Mouse (Mus musculus) heart, embryonic 15.5 days (tissue): ENCODE results near the gene Itgam. TPM values are rescaled to one million over a fixed set of nuclear protein-coding genes. Genes with fewer than 3 reads are reported as not detected.
"Not testable (repeated sequence)": the region's sequence is repeated elsewhere in the genome, so short reads cannot be mapped to it uniquely, and the experiment has no call there.

Source experiments
- ATAC-seq: fragments of 200-750 bp; cut with Nextera tagmentation; replicated peaks from 2 replicates; pipeline ENCODE4 v1.8.0; 2017; ENCODE audit warnings: low read depth, moderate TSS enrichment; ENCODE audit not compliant: insufficient number of reproducible peaks, insufficient read depth, low FRiP score
- H3K27ac ChIP-seq: fragments of 300-500 bp; sonication (generic); 2 replicates; pipeline ENCODE4 v1.5.1; 2015; ENCODE audit warnings: mild to moderate bottlenecking, inconsistent platforms
- H3K27me3 ChIP-seq: fragments of 300-500 bp; sonication (generic); 2 replicates; pipeline ENCODE4 v1.6.1; 2015; ENCODE audit warnings: inconsistent platforms
- H3K36me3 ChIP-seq: fragments of 300-500 bp; sonication (generic); 2 replicates; pipeline ENCODE4 v1.6.1; 2015; ENCODE audit warnings: mild to moderate bottlenecking, inconsistent platforms
- H3K4me1 ChIP-seq: fragments of 300-500 bp; sonication (generic); replicated peaks from 2 replicates; pipeline ENCODE4 v1.6.1; 2015; ENCODE audit warnings: inconsistent platforms
- H3K4me2 ChIP-seq: fragments of 300-500 bp; sonication (generic); 2 replicates; pipeline ENCODE4 v1.6.1; 2015; ENCODE audit warnings: inconsistent platforms, mild to moderate bottlenecking, moderate library complexity
- H3K4me3 ChIP-seq: fragments of 300-500 bp; sonication (generic); 2 replicates; pipeline ENCODE4 v1.5.1; 2015; ENCODE audit warnings: mild to moderate bottlenecking, inconsistent platforms
- H3K9ac ChIP-seq: fragments of 300-500 bp; sonication (generic); 2 replicates; pipeline ENCODE4 v1.6.1; 2015; ENCODE audit warnings: mild to moderate bottlenecking, inconsistent platforms
- H3K9me3 ChIP-seq: fragments of 300-500 bp; sonication (generic); replicated peaks from 2 replicates; pipeline ENCODE4 v1.6.1; 2016; ENCODE audit warnings: inconsistent platforms
- WGBS: fragments of 180-500 bp; shearing (Covaris S2); methylation state at CpG from one replicate; pipeline ENCODE4 v1.1.7; 2015; ENCODE audit warnings: mixed read lengths; 5-methylcytosine and 5-hydroxymethylcytosine counted together
- polyA plus RNA-seq: library from polyadenylated mRNA; unstranded; fragments of >200 nt; fragmentation: Nextera tagmentation; extraction: Ambion mirVana; gene quantifications from 2 replicates; pipeline ENCODE4 v1.2.1, GENCODE M21; 2015

The Itgam gene
- polyA plus RNA-seq, 1 experiment from 2014 or later, result 0.69 TPM

DNA sequence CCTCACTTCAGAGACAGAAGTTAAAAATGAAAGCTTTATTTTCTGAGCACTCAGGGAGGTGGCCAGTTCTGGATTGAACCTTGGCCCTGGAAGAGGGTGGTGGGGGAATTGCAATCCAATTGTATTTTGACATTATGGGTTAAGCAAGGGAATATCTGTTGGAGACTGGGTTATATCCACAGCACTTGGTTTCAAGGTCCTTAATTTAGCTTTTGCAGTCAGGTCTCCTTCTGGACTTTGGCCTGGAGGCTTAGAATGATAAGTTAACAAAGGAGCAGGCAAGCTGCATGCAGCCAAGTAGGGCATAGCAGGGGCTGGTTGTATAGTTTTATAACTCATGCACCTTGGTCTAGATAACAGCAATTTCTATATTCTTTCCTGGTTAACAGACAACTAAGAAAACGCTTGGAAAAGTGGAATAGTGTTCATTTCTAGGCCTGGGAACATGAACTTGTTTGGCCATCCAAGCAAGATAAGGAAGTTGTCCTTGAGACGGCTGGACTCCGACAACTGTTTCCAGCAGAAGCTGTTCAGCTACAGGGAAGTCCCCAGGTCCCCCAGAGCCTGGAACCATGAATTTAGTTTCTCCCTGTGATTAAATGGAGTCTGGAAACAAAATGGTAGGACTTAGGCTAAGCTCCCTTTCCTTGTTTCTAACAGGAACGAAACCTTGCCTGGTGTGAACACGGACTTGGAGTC lies 30.0 kb upstream of the Itgam start:
- no peaks in the 10 kb centered on the region for H3K36me3 ChIP-seq
- H3K27me3 ChIP-seq, result no peaks in the 10 kb centered on the region
- no peak overlapping the region for H3K4me2 ChIP-seq
- H3K9me3 ChIP-seq, result no peaks in the 10 kb centered on the region
- WGBS, result 77% methylated on average over 5 of the region's 5 CpGs
- no peak overlapping the region for H3K9ac ChIP-seq
- no peaks in the 10 kb centered on the region for H3K4me1 ChIP-seq
- no peak for ATAC-seq
- no peak overlapping the region for H3K27ac ChIP-seq
- no peak overlapping the region for H3K4me3 ChIP-seq

GRCm38 (mm10) chr7:128032989-128033293 lies 29.5 kb upstream of the Itgam start:
- H3K9me3 ChIP-seq, result no peaks in the 10 kb centered on the region
- no peak overlapping the region for H3K4me3 ChIP-seq
- no peaks in the 10 kb centered on the region for H3K36me3 ChIP-seq
- 84% methylated on average over 3 of the region's 3 CpGs for WGBS
- H3K9ac ChIP-seq, result no peak overlapping the region
- ATAC-seq, result no peak
- no peak overlapping the region for H3K27ac ChIP-seq
- no peak overlapping the region for H3K4me2 ChIP-seq
- no peaks in the 10 kb centered on the region for H3K27me3 ChIP-seq
- H3K4me1 ChIP-seq, result no peaks in the 10 kb centered on the region

DNA sequence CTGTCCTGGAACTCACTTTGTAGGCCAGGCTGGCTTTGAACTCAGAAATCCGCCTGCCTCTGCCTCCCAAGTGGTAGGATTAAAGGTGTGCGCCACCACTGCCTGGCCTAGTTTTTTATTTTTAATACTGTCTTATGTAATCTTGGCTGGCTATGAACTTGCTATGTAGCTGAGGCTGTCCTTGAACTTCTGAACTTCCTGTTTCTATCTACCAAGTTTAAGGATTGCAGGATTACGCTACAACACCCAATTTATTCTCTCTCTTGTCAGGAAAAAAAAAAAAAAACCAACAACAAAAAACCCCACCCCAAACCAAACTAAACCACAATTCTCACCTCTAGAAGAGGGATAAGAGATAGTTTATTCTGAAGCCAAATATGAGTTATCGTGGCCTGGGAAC lies 28.8 kb upstream of the Itgam start:
- H3K27ac ChIP-seq, result no peak overlapping the region
- no peak overlapping the region for H3K4me2 ChIP-seq
- H3K4me3 ChIP-seq, result no peak overlapping the region
- no peaks in the 10 kb centered on the region for H3K36me3 ChIP-seq
- no peaks in the 10 kb centered on the region for H3K9me3 ChIP-seq
- H3K27me3 ChIP-seq, result no peaks in the 10 kb centered on the region
- no peak for ATAC-seq
- WGBS, result 91% methylated on average over 4 of the region's 4 CpGs
- H3K9ac ChIP-seq, result no peak overlapping the region
- no peaks in the 10 kb centered on the region for H3K4me1 ChIP-seq

DNA sequence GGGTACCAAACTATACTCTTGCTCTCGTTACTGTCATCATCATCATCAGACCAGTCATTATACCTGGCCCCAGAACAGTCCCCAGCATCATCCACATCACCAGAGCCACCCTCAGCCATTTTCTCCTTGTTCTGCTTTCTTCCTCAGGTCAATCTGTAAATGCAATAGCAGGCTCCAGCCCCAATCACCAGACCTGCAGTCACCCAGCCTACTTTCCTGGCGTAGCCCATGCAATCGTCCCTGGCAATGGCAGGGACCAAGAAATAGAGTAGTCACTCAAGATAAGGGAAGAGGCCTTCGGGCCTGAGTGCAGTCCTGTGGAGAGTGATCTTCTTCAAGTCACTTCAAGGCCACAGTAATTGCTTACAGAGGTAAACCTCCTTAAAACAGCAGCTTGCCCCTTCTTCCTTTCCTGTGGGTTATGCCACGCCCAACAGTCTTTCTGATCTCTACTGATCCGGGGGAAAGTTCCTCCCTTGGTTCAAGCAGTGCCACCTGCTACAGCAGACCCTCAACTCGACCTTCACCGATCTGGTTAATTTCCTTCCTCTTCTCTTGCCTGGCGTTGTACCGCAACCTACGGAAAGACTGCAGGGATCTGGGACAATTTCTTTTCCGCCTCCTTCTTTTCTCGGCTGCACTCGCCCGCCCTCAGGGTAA lies 20.1 kb upstream of the Itgam start:
- 67% methylated on average over 15 of the region's 15 CpGs for WGBS
- H3K9ac ChIP-seq, H3K27ac ChIP-seq, H3K4me3 ChIP-seq, ATAC-seq, H3K4me1 ChIP-seq, H3K36me3 ChIP-seq, H3K27me3 ChIP-seq, H3K9me3 ChIP-seq, H3K4me2 ChIP-seq: not testable (repeated sequence)

- H3K4me3 ChIP-seq, result no peak overlapping the region
- WGBS, result 69% methylated on average over 4 of the region's 4 CpGs
Observed at GRCm38 (mm10) chr7:128044142-128044785, 18.2 kb upstream of the Itgam start.

GRCm38 (mm10) chr7:128045640-128046039 lies 16.8 kb upstream of the Itgam start:
- H3K4me1 ChIP-seq, result no peaks in the 10 kb centered on the region
- H3K9ac ChIP-seq, result no peak overlapping the region
- no peak overlapping the region for H3K4me3 ChIP-seq
- H3K27ac ChIP-seq, result no peak overlapping the region
- WGBS, result 22% methylated on average over 2 of the region's 2 CpGs
- no peaks in the 10 kb centered on the region for H3K27me3 ChIP-seq
- no peak overlapping the region for H3K4me2 ChIP-seq
- no peak for ATAC-seq
- H3K36me3 ChIP-seq, result no peaks in the 10 kb centered on the region
- H3K9me3 ChIP-seq, result no peaks in the 10 kb centered on the region

More at GRCm38 (mm10) chr7:128044142-128044785, 18.2 kb upstream of the Itgam start:
- Histone ChIP-seq H3K4me2 (no peak overlapping the region), H3K4me1 (no peaks in the 10 kb centered on the region), H3K36me3 (no peaks in the 10 kb centered on the region), H3K9ac (no peak overlapping the region), H3K9me3 (no peaks in the 10 kb centered on the region), H3K27me3 (no peaks in the 10 kb centered on the region), H3K27ac (no peak overlapping the region)
- no peak for ATAC-seq

GRCm38 (mm10) chr7:128048819-128049218 lies 13.6 kb upstream of the Itgam start:
- ATAC-seq, result no peak
- H3K9me3 ChIP-seq, result no peaks in the 10 kb centered on the region
- no peak overlapping the region for H3K27ac ChIP-seq
- H3K4me3 ChIP-seq, result no peak overlapping the region
- no peak overlapping the region for H3K4me2 ChIP-seq
- WGBS, result 76% methylated on average over 4 of the region's 4 CpGs
- H3K4me1 ChIP-seq, result no peaks in the 10 kb centered on the region
- H3K9ac ChIP-seq, result no peak overlapping the region
- no peaks in the 10 kb centered on the region for H3K36me3 ChIP-seq
- no peaks in the 10 kb centered on the region for H3K27me3 ChIP-seq

DNA sequence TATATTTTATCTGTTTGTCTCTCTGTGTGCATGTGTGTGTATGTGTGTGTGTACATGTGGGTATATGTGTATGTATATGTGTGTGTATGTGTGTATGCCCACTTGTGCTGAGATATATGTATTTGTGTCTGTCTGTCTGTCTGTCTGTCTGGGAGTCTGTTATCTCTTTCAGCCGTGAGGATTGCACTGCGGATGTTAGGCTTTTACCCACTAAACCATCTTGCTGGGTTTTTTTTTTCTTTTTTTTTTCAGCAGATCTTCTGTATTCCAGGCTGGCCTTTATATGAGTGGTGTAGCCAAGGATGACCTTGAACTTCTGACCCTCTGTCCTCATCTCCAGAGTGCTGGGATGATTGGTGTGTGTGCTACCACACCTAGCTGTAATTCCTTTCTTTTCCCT lies 13.2 kb upstream of the Itgam start:
- 58% methylated on average over 2 of the region's 2 CpGs for WGBS
- no peak overlapping the region for H3K4me2 ChIP-seq
- ATAC-seq, result no peak
- H3K4me1 ChIP-seq, result no peaks in the 10 kb centered on the region
- no peak overlapping the region for H3K27ac ChIP-seq
- no peaks in the 10 kb centered on the region for H3K36me3 ChIP-seq
- no peak overlapping the region for H3K9ac ChIP-seq
- no peaks in the 10 kb centered on the region for H3K27me3 ChIP-seq
- no peak overlapping the region for H3K4me3 ChIP-seq
- H3K9me3 ChIP-seq, result no peaks in the 10 kb centered on the region

DNA sequence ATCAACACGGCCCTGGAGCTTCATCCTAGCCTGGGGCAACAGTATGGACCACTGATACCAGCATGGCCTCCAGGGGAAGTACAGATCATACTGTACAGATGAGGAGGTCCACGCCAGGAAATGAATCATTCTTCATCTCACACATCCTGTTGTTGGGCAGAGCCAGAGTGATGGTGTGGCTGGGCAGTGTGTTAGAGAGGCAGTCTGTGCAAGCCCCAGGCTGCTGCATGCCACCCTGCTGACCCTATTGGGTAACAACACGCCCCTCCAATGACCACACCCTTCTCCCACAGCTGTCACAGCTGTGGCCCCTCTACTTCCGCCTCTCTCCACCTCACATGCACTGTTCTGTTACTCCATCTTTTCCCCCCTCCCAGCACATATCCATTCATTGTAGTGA lies 11.7 kb upstream of the Itgam start:
- ATAC-seq, result no peak
- H3K9me3 ChIP-seq, result no peaks in the 10 kb centered on the region
- H3K4me1 ChIP-seq, result no peaks in the 10 kb centered on the region
- no peak overlapping the region for H3K4me3 ChIP-seq
- no peak overlapping the region for H3K27ac ChIP-seq
- H3K36me3 ChIP-seq, result no peaks in the 10 kb centered on the region
- no peak overlapping the region for H3K4me2 ChIP-seq
- H3K27me3 ChIP-seq, result no peaks in the 10 kb centered on the region
- H3K9ac ChIP-seq, result no peak overlapping the region
- WGBS, result 49% methylated on average over 4 of the region's 4 CpGs

GRCm38 (mm10) chr7:128053061-128053460 lies 9.4 kb upstream of the Itgam start:
- no peak for ATAC-seq
- no peak overlapping the region for H3K27ac ChIP-seq
- 69% methylated on average over 5 of the region's 5 CpGs for WGBS
- H3K9ac ChIP-seq, result no peak overlapping the region
- H3K36me3 ChIP-seq, result no peaks in the 10 kb centered on the region
- no peaks in the 10 kb centered on the region for H3K27me3 ChIP-seq
- no peak overlapping the region for H3K4me2 ChIP-seq
- H3K9me3 ChIP-seq, result no peaks in the 10 kb centered on the region
- H3K4me3 ChIP-seq, result no peak overlapping the region
- H3K4me1 ChIP-seq, result no peaks in the 10 kb centered on the region

GRCm38 (mm10) chr7:128056917-128057444 lies 5.5 kb upstream of the Itgam start:
- no peak overlapping the region for H3K27ac ChIP-seq
- no peaks in the 10 kb centered on the region for H3K36me3 ChIP-seq
- no peaks in the 10 kb centered on the region for H3K27me3 ChIP-seq
- H3K4me1 ChIP-seq, result no peaks in the 10 kb centered on the region
- no peaks in the 10 kb centered on the region for H3K9me3 ChIP-seq
- ATAC-seq, result no peak
- 59% methylated on average over 3 of the region's 3 CpGs for WGBS
- no peak overlapping the region for H3K4me2 ChIP-seq
- H3K9ac ChIP-seq, result no peak overlapping the region
- no peak overlapping the region for H3K4me3 ChIP-seq
